Mouse (Mus musculus) forebrain, embryonic 16.5 days (tissue): ENCODE results near the gene Rho. TPM values are rescaled to one million over a fixed set of nuclear protein-coding genes. Genes with fewer than 3 reads are reported as not detected.

Source experiments
- ATAC-seq: fragments of 200-750 bp; cut with Nextera tagmentation; 2 replicates; pipeline ENCODE4 v1.8.0; 2017; ENCODE audit warnings: mild to moderate bottlenecking, moderate library complexity
- H3K27ac ChIP-seq: fragments of 300-500 bp; sonication (generic); 2 replicates; pipeline ENCODE4 v1.5.1; 2014; ENCODE audit warnings: low read length, control low read depth
- H3K27me3 ChIP-seq: fragments of 300-500 bp; sonication (generic); replicated peaks from 2 replicates; pipeline ENCODE4 v1.6.1; 2014; ENCODE audit warnings: low read length; ENCODE audit not compliant: control insufficient read depth, insufficient read depth
- H3K36me3 ChIP-seq: fragments of 300-500 bp; sonication (generic); 2 replicates; pipeline ENCODE4 v1.6.1; 2014; ENCODE audit not compliant: control insufficient read depth, insufficient read depth
- H3K4me1 ChIP-seq: fragments of 300-500 bp; sonication (generic); replicated peaks from 2 replicates; pipeline ENCODE4 v1.6.1; 2014; ENCODE audit warnings: low read length; ENCODE audit not compliant: control insufficient read depth, insufficient read depth
- H3K4me2 ChIP-seq: fragments of 300-500 bp; sonication (generic); 2 replicates; pipeline ENCODE4 v1.6.1; 2014; ENCODE audit warnings: mild to moderate bottlenecking, low read length, control low read depth
- H3K4me3 ChIP-seq: fragments of 300-500 bp; sonication (generic); replicated peaks from 2 replicates; pipeline ENCODE4 v1.5.1; 2014; ENCODE audit warnings: mild to moderate bottlenecking, low read length, control low read depth
- H3K9ac ChIP-seq: fragments of 300-500 bp; sonication (generic); replicated peaks from 2 replicates; pipeline ENCODE4 v1.6.1; 2014; ENCODE audit warnings: low read depth, low read length, control low read depth
- H3K9me3 ChIP-seq: fragments of 300-500 bp; sonication (generic); 2 replicates; pipeline ENCODE4 v1.6.1; 2016; ENCODE audit warnings: low read length; ENCODE audit not compliant: control insufficient read depth
- WGBS: fragments of 180-500 bp; shearing (Covaris S2); extraction: QIAGEN DNeasy Blood & Tissue Kit; methylation state at CpG from one replicate; pipeline ENCODE4 v1.1.7; 2014; 5-methylcytosine and 5-hydroxymethylcytosine counted together
- polyA plus RNA-seq: library from polyadenylated mRNA; unstranded; fragments of >200 nt; fragmentation: Nextera tagmentation; extraction: Ambion mirVana; gene quantifications from 2 replicates; pipeline ENCODE4 v1.2.1, GENCODE M21; 2015

Rho gene
- polyA plus RNA-seq, 1 experiment from 2014 or later = 0.15 TPM

GRCm38 (mm10) chr6:115926416-115926815, 5.1 kb upstream of the Rho start:
- Histone ChIP-seq H3K4me2 (peak overlapping the region; percentile 17), H3K9ac (no peak overlapping the region), H3K4me3 (no peak overlapping the region), H3K27ac (peak overlapping the region; percentile 85), H3K9me3 (no peaks in the 10 kb centered on the region), H3K27me3 (no peaks in the 10 kb centered on the region), H3K4me1 (peaks cover 32% of the 10 kb centered on the region), H3K36me3 (no peaks in the 10 kb centered on the region)
- 0 out of 2 replicates have a peak, but pooled peaks have one; percentile 8 for ATAC-seq
- 16% methylated on average over 10 of the region's 10 CpGs for WGBS

GRCm38 (mm10) chr6:115927292-115928242, 4.0 kb upstream of the Rho start:
- ATAC-seq = peak; percentile 76
- 37% methylated on average over 10 of the region's 10 CpGs for WGBS

DNA sequence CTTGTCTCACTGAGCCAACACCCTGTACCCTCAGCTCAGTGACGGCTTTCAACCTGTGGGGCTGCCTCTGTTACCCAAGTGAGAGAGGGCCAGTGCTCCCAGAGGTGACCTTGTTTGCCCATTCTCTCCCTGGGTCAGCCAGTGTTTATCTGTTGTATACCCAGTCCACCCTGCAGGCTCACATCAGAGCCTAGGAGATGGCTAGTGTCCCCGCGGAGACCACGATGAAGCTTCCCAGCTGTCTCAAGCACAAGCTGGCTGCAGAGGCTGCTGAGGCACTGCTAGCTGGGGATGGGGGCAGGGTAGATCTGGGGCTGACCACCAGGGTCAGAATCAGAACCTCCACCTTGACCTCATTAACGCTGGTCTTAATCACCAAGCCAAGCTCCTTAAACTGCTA, 1.5 kb upstream of the Rho start:
- no peak overlapping the region for H3K4me3 ChIP-seq
- H3K36me3 ChIP-seq = no peaks in the 10 kb centered on the region
- WGBS = 76% methylated on average over 5 of the region's 5 CpGs
- peaks cover 32% of the 10 kb centered on the region for H3K4me1 ChIP-seq
- H3K9me3 ChIP-seq = no peaks in the 10 kb centered on the region
- H3K27me3 ChIP-seq = no peaks in the 10 kb centered on the region
- no peak overlapping the region for H3K4me2 ChIP-seq
- H3K9ac ChIP-seq = no peak overlapping the region
- no peak for ATAC-seq
- no peak overlapping the region for H3K27ac ChIP-seq

More at GRCm38 (mm10) chr6:115927292-115928242, 4.0 kb upstream of the Rho start:
- H3K27ac ChIP-seq = peak overlapping the region; percentile 85
- no peaks in the 10 kb centered on the region for H3K9me3 ChIP-seq
- H3K4me2 ChIP-seq = no peak overlapping the region
- H3K27me3 ChIP-seq = no peaks in the 10 kb centered on the region
- H3K4me1 ChIP-seq = peaks cover 32% of the 10 kb centered on the region
- H3K4me3 ChIP-seq = no peak overlapping the region
- H3K36me3 ChIP-seq = no peaks in the 10 kb centered on the region
- H3K9ac ChIP-seq = no peak overlapping the region; the same call in 1 of the 2 replicates

- H3K4me2 ChIP-seq = no peak overlapping the region
- H3K36me3 ChIP-seq = no peaks in the 10 kb centered on the region
- no peak overlapping the region for H3K27ac ChIP-seq
- no peak overlapping the region for H3K4me3 ChIP-seq
- no peaks in the 10 kb centered on the region for H3K9me3 ChIP-seq
- peaks cover 10% of the 10 kb centered on the region for H3K4me1 ChIP-seq
- no peak for ATAC-seq
- H3K27me3 ChIP-seq = no peaks in the 10 kb centered on the region
- no peak overlapping the region for H3K9ac ChIP-seq
- WGBS = 85% methylated on average over 3 of the region's 3 CpGs
Measured at GRCm38 (mm10) chr6:115932391-115932790, 843 bp downstream of the Rho start.

DNA sequence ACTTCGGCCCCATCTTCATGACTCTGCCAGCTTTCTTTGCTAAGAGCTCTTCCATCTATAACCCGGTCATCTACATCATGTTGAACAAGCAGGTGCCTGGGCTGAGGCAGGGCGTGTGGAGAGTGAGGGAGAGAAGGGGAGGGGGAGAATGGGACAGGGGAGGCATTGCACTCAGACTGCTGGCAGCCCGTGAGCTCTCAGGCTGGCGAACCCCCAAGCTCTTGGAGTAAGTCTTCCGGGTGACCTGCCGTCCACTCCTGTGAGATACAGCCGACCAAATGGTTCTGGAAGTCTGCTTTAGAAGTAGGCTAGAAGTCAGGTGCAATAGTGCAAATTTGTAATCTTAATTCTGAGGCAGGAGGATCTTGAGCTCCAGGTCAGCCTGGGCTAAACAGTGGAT, 4.0 kb downstream of the Rho start:
- no peak overlapping the region for H3K4me3 ChIP-seq
- no peaks in the 10 kb centered on the region for H3K9me3 ChIP-seq
- no peaks in the 10 kb centered on the region for H3K4me1 ChIP-seq
- H3K27me3 ChIP-seq = no peaks in the 10 kb centered on the region
- no peak overlapping the region for H3K4me2 ChIP-seq
- no peak overlapping the region for H3K27ac ChIP-seq
- H3K9ac ChIP-seq = no peak overlapping the region
- WGBS = 70% methylated on average over 8 of the region's 8 CpGs
- no peaks in the 10 kb centered on the region for H3K36me3 ChIP-seq
- ATAC-seq = no peak

- no peaks in the 10 kb centered on the region for H3K9me3 ChIP-seq
- no peak overlapping the region for H3K4me2 ChIP-seq
- no peak for ATAC-seq
- H3K27me3 ChIP-seq = no peaks in the 10 kb centered on the region
- 97% methylated on average over 2 of the region's 2 CpGs for WGBS
- no peak overlapping the region for H3K27ac ChIP-seq
- no peaks in the 10 kb centered on the region for H3K36me3 ChIP-seq
- no peak overlapping the region for H3K9ac ChIP-seq
- no peak overlapping the region for H3K4me3 ChIP-seq
- no peaks in the 10 kb centered on the region for H3K4me1 ChIP-seq
Measured at GRCm38 (mm10) chr6:115938011-115938410, 6.5 kb downstream of the Rho start.

- H3K9me3 ChIP-seq = no peaks in the 10 kb centered on the region
- no peak overlapping the region for H3K9ac ChIP-seq
- no peak for ATAC-seq
- no peak overlapping the region for H3K4me3 ChIP-seq
- no peak overlapping the region for H3K27ac ChIP-seq
- no peaks in the 10 kb centered on the region for H3K36me3 ChIP-seq
- H3K4me2 ChIP-seq = no peak overlapping the region
- no peaks in the 10 kb centered on the region for H3K4me1 ChIP-seq
- no peaks in the 10 kb centered on the region for H3K27me3 ChIP-seq
- WGBS = 81% methylated on average over 1 of the region's 1 CpGs
Measured at GRCm38 (mm10) chr6:115938798-115939197, 7.2 kb downstream of the Rho start.

DNA sequence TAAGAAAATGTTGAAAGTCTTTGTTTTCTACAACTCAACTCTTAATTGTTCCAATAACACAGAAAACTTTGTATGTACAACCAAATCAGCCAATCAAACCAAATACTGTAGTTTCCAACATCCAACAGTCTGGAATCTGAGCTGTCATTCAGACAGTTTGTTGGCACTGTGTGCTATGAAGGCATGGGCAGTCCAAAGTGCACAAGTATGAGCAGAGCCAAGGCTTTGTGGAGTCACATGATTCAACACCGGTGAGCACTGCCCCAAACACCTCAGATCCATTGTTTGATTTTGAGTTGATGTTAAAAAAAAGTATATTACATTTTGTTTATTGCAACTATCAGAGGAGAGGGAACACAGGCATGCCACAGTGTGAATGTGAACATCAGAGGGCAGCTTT, 9.1 kb downstream of the Rho start:
- Histone ChIP-seq H3K27ac (no peak overlapping the region), H3K27me3 (no peaks in the 10 kb centered on the region), H3K9ac (no peak overlapping the region), H3K4me2 (no peak overlapping the region), H3K9me3 (no peaks in the 10 kb centered on the region), H3K4me3 (no peak overlapping the region), H3K36me3 (no peaks in the 10 kb centered on the region), H3K4me1 (no peaks in the 10 kb centered on the region)
- no peak for ATAC-seq
- 47% methylated on average over 1 of the region's 1 CpGs for WGBS

DNA sequence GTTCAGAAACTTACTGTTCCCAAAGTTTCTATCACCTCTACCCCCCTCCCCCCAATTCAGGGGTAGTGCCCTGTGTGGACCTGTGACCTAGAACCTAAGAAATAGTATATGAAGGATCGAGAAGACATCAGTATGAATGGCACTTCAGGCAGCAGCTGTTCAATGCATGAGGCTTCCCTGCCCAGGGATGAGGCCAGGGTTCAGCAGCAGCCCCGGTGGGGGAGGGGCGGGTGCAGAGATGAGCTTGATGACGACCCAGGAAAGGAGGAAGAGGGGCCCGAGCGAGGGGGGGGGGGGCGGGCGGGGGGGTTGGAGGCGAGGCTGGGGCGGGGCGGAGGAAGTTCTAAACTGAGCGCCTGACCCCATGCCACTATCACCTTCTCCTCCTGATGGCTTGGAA, 9.6 kb downstream of the Rho start:
- no peaks in the 10 kb centered on the region for H3K4me1 ChIP-seq
- no peaks in the 10 kb centered on the region for H3K27me3 ChIP-seq
- no peak overlapping the region for H3K27ac ChIP-seq
- H3K36me3 ChIP-seq = no peaks in the 10 kb centered on the region
- H3K9me3 ChIP-seq = no peaks in the 10 kb centered on the region
- H3K9ac ChIP-seq = no peak overlapping the region
- no peak overlapping the region for H3K4me3 ChIP-seq
- no peak overlapping the region for H3K4me2 ChIP-seq
- 26% methylated on average over 5 of the region's 12 CpGs for WGBS
- ATAC-seq = no peak
